Mouse (Mus musculus): ENCODE results near the gene Fam178b.
"Not testable (repeated sequence)": the region's sequence is repeated elsewhere in the genome, so short reads cannot be mapped to it uniquely, and the experiment has no call there.

Gene Fam178b

GRCm38 (mm10) chr1:36672648-36673350 lies 10.2 kb downstream of the Fam178b start:
- DNase-seq (ENCODE audit: extremely low read depth, low read depth) = no peak

- no peak for DNase-seq (ENCODE audit: extremely low read depth, low read depth)
These were observed 11.7 kb downstream of the Fam178b start for GRCm38 (mm10) chr1:36671260-36671659.

GRCm38 (mm10) chr1:36670256-36670655 lies 12.7 kb downstream of the Fam178b start:
- no peak for DNase-seq (ENCODE audit: extremely low read depth, low read depth)

- DNase-seq (ENCODE audit: extremely low read depth, low read depth) = not testable (repeated sequence)
These were observed 15.0 kb downstream of the Fam178b start for GRCm38 (mm10) chr1:36668007-36668406.

- no peak for DNase-seq (ENCODE audit: extremely low read depth, low read depth)
These were observed 17.0 kb downstream of the Fam178b start for GRCm38 (mm10) chr1:36665934-36666333.

- no peak for DNase-seq (ENCODE audit: extremely low read depth, low read depth)
These were observed 17.7 kb downstream of the Fam178b start for GRCm38 (mm10) chr1:36665165-36665723.

- DNase-seq (ENCODE audit: extremely low read depth, low read depth) = no peak
These were observed 18.5 kb downstream of the Fam178b start for GRCm38 (mm10) chr1:36664457-36664856.

- no peak for DNase-seq (ENCODE audit: extremely low read depth, low read depth)
These were observed 24.2 kb downstream of the Fam178b start for GRCm38 (mm10) chr1:36658621-36659399.

- peak; percentile 71 for DNase-seq (ENCODE audit: extremely low read depth, low read depth)
These were observed 25.1 kb downstream of the Fam178b start for GRCm38 (mm10) chr1:36657658-36658415.

- no peak for DNase-seq (ENCODE audit: extremely low read depth, low read depth)
These were observed 26.8 kb downstream of the Fam178b start for GRCm38 (mm10) chr1:36656233-36656632.

- no peak for DNase-seq (ENCODE audit: extremely low read depth, low read depth)
These were observed 27.9 kb downstream of the Fam178b start for GRCm38 (mm10) chr1:36655039-36655438.

GRCm38 (mm10) chr1:36647631-36648030 lies 35.4 kb downstream of the Fam178b start:
- no peak for DNase-seq (ENCODE audit: extremely low read depth, low read depth)

GRCm38 (mm10) chr1:36646285-36646684 lies 36.7 kb downstream of the Fam178b start:
- DNase-seq (ENCODE audit: extremely low read depth, low read depth) = no peak

- DNase-seq (ENCODE audit: extremely low read depth, low read depth) = no peak
These were observed 38.4 kb downstream of the Fam178b start for GRCm38 (mm10) chr1:36644615-36645007.

- no peak for DNase-seq (ENCODE audit: extremely low read depth, low read depth)
These were observed 38.9 kb downstream of the Fam178b start for GRCm38 (mm10) chr1:36643957-36644614.

- DNase-seq (ENCODE audit: extremely low read depth, low read depth) = no peak
These were observed 47.0 kb downstream of the Fam178b start for GRCm38 (mm10) chr1:36635826-36636485.

- DNase-seq (ENCODE audit: extremely low read depth, low read depth) = no peak
These were observed 48.0 kb downstream of the Fam178b start for GRCm38 (mm10) chr1:36634940-36635339.

GRCm38 (mm10) chr1:36633920-36634319 lies 49.1 kb downstream of the Fam178b start:
- DNase-seq (ENCODE audit: extremely low read depth, low read depth) = no peak

GRCm38 (mm10) chr1:36632846-36633245 lies 50.1 kb downstream of the Fam178b start:
- no peak for DNase-seq (ENCODE audit: extremely low read depth, low read depth)

- no peak for DNase-seq (ENCODE audit: extremely low read depth, low read depth)
These were observed 50.9 kb downstream of the Fam178b start for GRCm38 (mm10) chr1:36632090-36632489.

GRCm38 (mm10) chr1:36631391-36631790 lies 51.6 kb downstream of the Fam178b start:
- DNase-seq (ENCODE audit: extremely low read depth, low read depth) = no peak
